Mouse (Mus musculus): ENCODE data around the gene Tmem8b. TPM values are rescaled to one million over a fixed set of nuclear protein-coding genes. Genes with fewer than 3 reads are reported as not detected.

Gene Tmem8b
- polyA plus RNA-seq, 1 experiment from 2014 or later, result 5.6 TPM

DNA sequence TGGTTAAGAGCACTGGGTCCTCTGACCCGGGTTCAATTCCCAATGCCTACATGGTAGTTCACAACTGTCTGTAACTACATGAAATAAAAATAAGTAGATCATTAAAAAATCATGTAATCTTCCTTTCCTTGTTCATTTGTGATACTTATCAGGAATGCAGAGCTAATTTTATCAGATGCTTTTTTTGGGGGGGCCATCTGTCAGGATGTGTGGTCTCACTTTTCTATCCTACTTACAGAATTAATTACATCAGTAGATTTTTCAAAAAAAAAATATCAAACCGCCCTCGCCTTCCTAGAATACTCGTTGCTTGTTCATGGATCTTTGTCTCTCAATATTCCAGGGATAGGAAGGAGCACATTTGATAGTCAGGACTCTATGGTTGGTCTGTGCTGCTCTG, 53.4 kb downstream of the Tmem8b start:
- no peak overlapping the region for H3K4me2 ChIP-seq
- no peak for ATAC-seq (ENCODE audit: insufficient number of reproducible peaks, insufficient read depth, low FRiP score, low TSS enrichment, low read depth)
- H3K4me1 ChIP-seq (replicated peaks), result peaks cover 10% of the 10 kb centered on the region
- H3K36me3 ChIP-seq, result no peaks in the 10 kb centered on the region
- no peaks in the 10 kb centered on the region for H3K27me3 ChIP-seq
- H3K27ac ChIP-seq, result no peak overlapping the region
- no peak overlapping the region for H3K9ac ChIP-seq (replicated peaks)
- WGBS, result 91% methylated on average over 4 of the region's 4 CpGs
- no peaks in the 10 kb centered on the region for H3K9me3 ChIP-seq
- H3K4me3 ChIP-seq (replicated peaks), result no peak overlapping the region

GRCm38 (mm10) chr4:43724764-43725163, 56.0 kb downstream of the Tmem8b start:
- Histone ChIP-seq H3K27me3 (no peaks in the 10 kb centered on the region), H3K9me3 (no peaks in the 10 kb centered on the region), H3K4me2 (no peak overlapping the region), H3K27ac (no peak overlapping the region), H3K9ac (replicated peaks) (no peak overlapping the region), H3K4me1 (replicated peaks) (peaks cover 11% of the 10 kb centered on the region), H3K36me3 (no peaks in the 10 kb centered on the region), H3K4me3 (replicated peaks) (no peak overlapping the region)
- no peak for ATAC-seq (ENCODE audit: insufficient number of reproducible peaks, insufficient read depth, low FRiP score, low TSS enrichment, low read depth)
- 43% methylated on average over 1 of the region's 1 CpGs for WGBS

DNA sequence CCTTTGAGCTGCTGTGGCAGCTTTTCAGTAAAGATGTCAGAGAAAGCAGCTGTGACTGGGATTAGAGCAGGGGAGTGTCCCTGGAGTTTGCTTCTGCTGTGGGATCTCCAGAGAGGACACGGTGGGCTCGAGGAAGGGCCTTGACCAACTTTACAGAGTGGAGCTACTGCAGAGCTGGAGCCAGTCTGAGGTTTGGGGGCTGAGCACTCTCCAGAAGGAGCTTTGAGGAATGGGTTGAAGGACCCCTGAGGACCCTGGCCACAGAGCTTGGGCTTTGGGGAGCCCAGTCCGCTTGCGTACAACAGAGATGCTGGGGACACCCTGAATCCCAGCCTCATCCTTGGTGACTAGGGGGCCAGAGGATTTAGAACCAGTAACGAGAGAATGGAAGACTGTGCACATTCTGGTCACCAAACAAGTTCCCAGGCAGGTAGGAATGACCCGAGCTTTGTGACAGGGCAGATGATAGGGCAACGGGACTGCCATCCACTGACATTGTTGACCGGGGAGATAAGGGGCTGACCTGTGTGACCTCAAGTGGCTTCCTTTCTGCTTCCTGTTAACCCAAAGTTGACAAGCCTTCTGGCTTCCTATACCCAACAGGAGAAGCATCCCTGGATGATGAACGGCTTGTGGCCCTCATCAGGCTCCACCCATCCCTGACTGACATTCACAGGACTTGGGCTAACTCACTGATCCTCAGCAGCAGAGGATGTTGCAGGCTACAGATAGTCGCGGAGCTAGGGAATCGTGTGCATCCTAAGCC, 57.6 kb downstream of the Tmem8b start:
- no peak overlapping the region for H3K4me3 ChIP-seq (replicated peaks)
- H3K4me2 ChIP-seq, result no peak overlapping the region
- peaks cover 14% of the 10 kb centered on the region; the same call in 1 of the 2 replicates for H3K4me1 ChIP-seq (replicated peaks)
- H3K27ac ChIP-seq, result no peak overlapping the region
- no peaks in the 10 kb centered on the region for H3K36me3 ChIP-seq
- no peak overlapping the region for H3K9ac ChIP-seq (replicated peaks)
- no peaks in the 10 kb centered on the region for H3K27me3 ChIP-seq
- ATAC-seq (ENCODE audit: insufficient number of reproducible peaks, insufficient read depth, low FRiP score, low TSS enrichment, low read depth), result no peak
- WGBS, result 70% methylated on average over 12 of the region's 12 CpGs
- H3K9me3 ChIP-seq, result no peaks in the 10 kb centered on the region

- ATAC-seq (ENCODE audit: insufficient number of reproducible peaks, insufficient read depth, low FRiP score, low TSS enrichment, low read depth), result no peak
- Histone ChIP-seq H3K4me3 (replicated peaks) (no peak within 1 kb of the TSS), H3K9me3 (no peaks in the 10 kb centered on the region), H3K4me2 (no peak within 1 kb of the TSS), H3K36me3 (no peaks in the 10 kb centered on the region), H3K27me3 (no peaks in the 10 kb centered on the region), H3K4me1 (replicated peaks) (peaks cover 14% of the 10 kb centered on the region; the same call in 1 of the 2 replicates), H3K27ac (no peak within 1 kb of the TSS), H3K9ac (replicated peaks) (no peak within 1 kb of the TSS)
- 39% methylated on average over 3 of the region's 3 CpGs for WGBS
These were observed 58.2 kb downstream of the Tmem8b start, which contains the start of gene Hrct1 for GRCm38 (mm10) chr4:43726995-43727394. Gene Hrct1 (plus strand): TSS chr4:43727188.

DNA sequence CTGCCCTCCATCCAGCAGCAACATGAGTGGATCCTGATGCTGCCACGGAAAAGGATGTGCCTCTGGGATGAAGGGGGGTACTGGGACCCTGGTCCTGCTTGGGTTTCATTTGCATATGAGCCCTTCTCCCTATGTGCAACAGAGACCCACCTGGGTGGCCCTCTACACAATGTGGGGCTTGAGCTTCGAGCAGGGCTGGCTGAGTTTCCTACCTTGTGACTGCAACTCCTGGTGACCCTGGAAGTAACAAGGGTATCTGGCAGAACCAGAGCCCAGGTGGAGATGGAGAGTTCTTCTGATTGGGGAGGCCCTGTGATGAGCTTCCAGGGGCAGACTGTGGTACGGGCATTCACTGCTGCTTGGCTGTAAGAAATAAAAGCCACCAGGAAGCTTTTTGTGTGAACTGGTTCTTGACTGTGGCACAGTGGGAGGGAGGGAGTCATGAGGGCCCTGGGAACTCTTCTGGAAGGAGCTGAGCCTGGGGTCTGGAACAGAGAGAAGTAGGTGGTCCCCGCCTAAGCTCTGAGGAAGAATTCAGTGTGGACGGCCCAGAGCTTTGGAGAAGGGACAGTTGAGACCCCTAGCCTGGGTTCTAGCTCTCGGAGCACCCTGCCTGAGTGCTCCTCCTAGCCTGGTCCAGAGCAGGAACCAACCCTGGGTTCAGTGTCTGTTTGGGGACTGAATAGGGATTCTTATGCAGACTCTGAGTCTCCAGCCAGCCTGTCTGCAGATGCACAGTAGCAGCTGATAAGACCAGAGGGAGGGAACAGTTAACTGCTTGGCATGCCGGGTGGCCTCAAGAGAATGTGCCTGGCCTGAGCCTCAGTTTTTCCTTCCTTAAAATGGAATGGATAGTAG, 59.2 kb downstream of the Tmem8b start:
- Histone ChIP-seq H3K4me3 (replicated peaks) (no peak overlapping the region), H3K4me2 (no peak overlapping the region), H3K4me1 (replicated peaks) (peaks cover 22% of the 10 kb centered on the region), H3K36me3 (no peaks in the 10 kb centered on the region), H3K9me3 (no peaks in the 10 kb centered on the region), H3K27me3 (no peaks in the 10 kb centered on the region), H3K9ac (replicated peaks) (no peak overlapping the region), H3K27ac (no peak overlapping the region)
- ATAC-seq (ENCODE audit: insufficient number of reproducible peaks, insufficient read depth, low FRiP score, low TSS enrichment, low read depth), result no peak
- 69% methylated on average over 7 of the region's 7 CpGs for WGBS

DNA sequence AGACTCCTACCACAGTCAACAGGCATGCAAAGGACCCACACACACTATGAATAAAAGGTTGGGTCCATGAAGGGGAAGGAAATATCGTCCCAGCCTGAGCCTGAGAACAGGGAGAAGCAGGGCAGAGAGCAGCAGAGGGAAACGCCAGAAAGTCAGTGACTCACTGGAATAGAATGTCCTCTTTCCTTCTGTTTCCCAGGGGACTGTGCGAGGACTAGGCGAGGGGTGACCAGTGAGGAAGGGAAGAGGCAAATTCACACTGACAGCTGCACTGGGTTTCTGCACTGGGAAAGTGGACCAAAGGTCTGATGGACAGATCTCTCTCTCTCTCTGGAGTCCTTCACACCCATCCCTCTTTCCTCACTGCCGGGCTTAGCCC, 59.8 kb downstream of the Tmem8b start:
- Histone ChIP-seq H3K4me2 (no peak overlapping the region), H3K9me3 (no peaks in the 10 kb centered on the region), H3K27ac (no peak overlapping the region), H3K4me1 (replicated peaks) (peaks cover 22% of the 10 kb centered on the region), H3K27me3 (no peaks in the 10 kb centered on the region), H3K36me3 (no peaks in the 10 kb centered on the region), H3K9ac (replicated peaks) (no peak overlapping the region), H3K4me3 (replicated peaks) (no peak overlapping the region)
- no peak for ATAC-seq (ENCODE audit: insufficient number of reproducible peaks, insufficient read depth, low FRiP score, low TSS enrichment, low read depth)
- WGBS, result 55% methylated on average over 5 of the region's 5 CpGs

DNA sequence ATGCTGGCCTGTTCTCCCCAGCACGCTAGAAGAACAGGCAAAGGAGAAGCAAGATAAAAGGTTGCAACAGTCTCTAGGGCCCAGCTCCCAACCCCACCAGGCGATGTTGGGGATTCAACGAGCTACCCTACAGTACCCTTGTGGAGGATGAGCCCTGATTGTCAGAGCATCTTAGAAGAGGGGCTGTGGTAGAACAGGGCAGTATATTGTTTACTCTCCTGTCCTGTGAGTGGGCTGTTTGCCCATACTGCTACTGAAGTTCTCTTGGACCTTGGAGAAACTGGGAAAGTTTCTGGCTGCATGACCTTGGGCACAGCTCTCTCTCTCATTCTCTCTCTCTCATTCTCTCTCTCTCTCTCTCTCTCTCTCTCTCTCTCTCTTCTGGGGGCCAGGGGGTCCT, 60.4 kb downstream of the Tmem8b start:
- Histone ChIP-seq H3K9me3 (no peaks in the 10 kb centered on the region), H3K36me3 (no peaks in the 10 kb centered on the region), H3K4me1 (replicated peaks) (peaks cover 22% of the 10 kb centered on the region), H3K27ac (no peak overlapping the region), H3K9ac (replicated peaks) (no peak overlapping the region), H3K4me3 (replicated peaks) (no peak overlapping the region), H3K4me2 (no peak overlapping the region), H3K27me3 (no peaks in the 10 kb centered on the region)
- ATAC-seq (ENCODE audit: insufficient number of reproducible peaks, insufficient read depth, low FRiP score, low TSS enrichment, low read depth), result no peak
- 70% methylated on average over 3 of the region's 3 CpGs for WGBS

DNA sequence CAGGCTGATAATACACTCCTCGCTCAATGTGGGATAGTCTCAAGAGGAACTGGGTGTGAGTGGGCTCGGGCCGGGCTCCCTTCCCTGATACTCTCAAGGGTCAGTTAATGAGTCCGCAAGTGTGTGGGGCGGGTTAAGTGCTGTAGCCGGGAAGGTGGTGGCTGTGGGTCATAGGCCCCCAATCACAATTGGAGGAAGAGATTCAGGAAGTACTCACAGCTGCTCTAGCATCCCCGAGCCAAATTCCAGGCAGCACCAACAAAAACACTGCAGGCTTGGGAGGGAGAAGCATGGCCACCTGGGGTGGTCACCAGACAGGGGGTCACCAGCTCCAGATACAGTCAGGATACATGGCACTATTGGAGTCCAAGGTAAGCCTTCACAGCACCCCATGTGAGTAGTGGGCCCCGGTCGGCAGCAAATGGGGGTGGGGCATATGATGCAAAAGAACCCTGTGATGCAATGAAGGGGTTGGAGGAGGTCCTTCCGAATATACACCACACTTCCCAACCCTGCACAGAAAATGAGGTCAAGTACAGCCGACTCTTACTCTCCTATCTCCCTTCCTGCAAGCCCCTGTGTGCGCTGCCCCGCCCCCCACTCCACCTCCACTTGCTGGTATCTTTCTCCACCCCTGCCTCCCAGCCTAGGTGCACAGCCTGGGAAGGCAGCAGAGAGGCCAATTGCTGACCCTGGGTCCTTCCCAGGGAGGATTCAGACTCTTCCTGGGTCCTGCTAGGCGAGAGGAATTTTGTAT, 61.2 kb downstream of the Tmem8b start, which contains the start of gene Spaar:
Spaar (plus strand) TSS at position 241 of the 757 bp plus-strand sequence.
- Histone ChIP-seq H3K4me1 (replicated peaks) (peaks cover 22% of the 10 kb centered on the region), H3K27ac (peak within 1 kb of the TSS; percentile 59), H3K9me3 (no peaks in the 10 kb centered on the region), H3K9ac (replicated peaks) (no peak within 1 kb of the TSS), H3K4me3 (replicated peaks) (no peak within 1 kb of the TSS), H3K4me2 (no peak within 1 kb of the TSS), H3K36me3 (no peaks in the 10 kb centered on the region), H3K27me3 (no peaks in the 10 kb centered on the region)
- 65% methylated on average over 14 of the region's 14 CpGs for WGBS
- ATAC-seq (ENCODE audit: insufficient number of reproducible peaks, insufficient read depth, low FRiP score, low TSS enrichment, low read depth), result no peak

GRCm38 (mm10) chr4:43730750-43731297, 62.1 kb downstream of the Tmem8b start:
- Histone ChIP-seq H3K36me3 (no peaks in the 10 kb centered on the region), H3K4me2 (no peak overlapping the region), H3K4me1 (replicated peaks) (peaks cover 22% of the 10 kb centered on the region), H3K27ac (peak overlapping the region; percentile 59), H3K27me3 (no peaks in the 10 kb centered on the region), H3K9ac (replicated peaks) (no peak overlapping the region), H3K4me3 (replicated peaks) (no peak overlapping the region), H3K9me3 (no peaks in the 10 kb centered on the region)
- 67% methylated on average over 21 of the region's 21 CpGs for WGBS
- ATAC-seq (ENCODE audit: insufficient number of reproducible peaks, insufficient read depth, low FRiP score, low TSS enrichment, low read depth), result no peak

- no peak for ATAC-seq (ENCODE audit: insufficient number of reproducible peaks, insufficient read depth, low FRiP score, low TSS enrichment, low read depth)
- 47% methylated on average over 1 of the region's 1 CpGs for WGBS
- Histone ChIP-seq H3K27ac (no peak overlapping the region), H3K4me3 (replicated peaks) (no peak overlapping the region), H3K4me1 (replicated peaks) (peaks cover 31% of the 10 kb centered on the region), H3K9ac (replicated peaks) (no peak overlapping the region), H3K27me3 (no peaks in the 10 kb centered on the region), H3K9me3 (no peaks in the 10 kb centered on the region), H3K36me3 (no peaks in the 10 kb centered on the region), H3K4me2 (no peak overlapping the region)
These were observed 63.4 kb downstream of the Tmem8b start for GRCm38 (mm10) chr4:43732171-43732570.

- ATAC-seq (ENCODE audit: insufficient number of reproducible peaks, insufficient read depth, low FRiP score, low TSS enrichment, low read depth), result no peak
- Histone ChIP-seq H3K4me1 (replicated peaks) (peaks cover 37% of the 10 kb centered on the region), H3K4me3 (replicated peaks) (no peak overlapping the region), H3K27me3 (no peaks in the 10 kb centered on the region), H3K27ac (no peak overlapping the region), H3K9ac (replicated peaks) (no peak overlapping the region), H3K36me3 (no peaks in the 10 kb centered on the region), H3K4me2 (no peak overlapping the region), H3K9me3 (no peaks in the 10 kb centered on the region)
- WGBS, result 85% methylated on average over 5 of the region's 5 CpGs
These were observed 64.4 kb downstream of the Tmem8b start for GRCm38 (mm10) chr4:43733186-43733585.

Measured in limb, embryonic 12.5 days (tissue).